Mouse (Mus musculus) embryonic fibroblast, embryonic 13.5 days (primary cell): ENCODE results near the gene Slc25a33. TPM values are rescaled to one million over a fixed set of nuclear protein-coding genes. Genes with fewer than 3 reads are reported as not detected.

Source experiments
- H3K27ac ChIP-seq: 2 replicates; pipeline ENCODE4 v1.5.1; 2012; ENCODE audit warnings: low read length, control low read depth, inconsistent platforms; ENCODE audit not compliant: insufficient read depth
- H3K4me1 ChIP-seq: 2 replicates; pipeline ENCODE4 v1.6.1; 2011; ENCODE audit warnings: low read length; ENCODE audit not compliant: control insufficient read depth, insufficient read depth
- H3K4me3 ChIP-seq: 2 replicates; pipeline ENCODE4 v1.5.1; 2011; ENCODE audit warnings: mild to moderate bottlenecking, control low read depth, low read length; ENCODE audit not compliant: insufficient read depth
- CTCF ChIP-seq: IDR thresholded peaks from 2 replicates; pipeline ENCODE4 v1.5.1; 2011; ENCODE audit warnings: mild to moderate bottlenecking, control low read depth, low read length, moderate library complexity, borderline replicate concordance; ENCODE audit not compliant: insufficient read depth
- POLR2A ChIP-seq: IDR thresholded peaks from 2 replicates; pipeline ENCODE4 v1.6.1; 2011; ENCODE audit warnings: low read depth, mild to moderate bottlenecking, control low read depth, low read length, moderate library complexity
- polyA plus RNA-seq: library from polyadenylated mRNA; stranded (reverse); fragments of >200 nt; gene quantifications from 2 replicates; pipeline ENCODE4 v1.2.4, GENCODE M21; 2011; ENCODE audit warnings: low read depth; ENCODE audit not compliant: missing spikeins, insufficient read length

Gene Slc25a33
- polyA plus RNA-seq, 1 experiment: 5.7 TPM

GRCm38 (mm10) chr4:149782975-149783374 is 8.9 kb upstream of the Slc25a33 start:
- TF ChIP-seq CTCF (no peak), POLR2A (no peak)
- no peak overlapping the region for H3K4me3 ChIP-seq
- 0 out of 2 replicates have a peak, but pooled peaks cover 6% of the 10 kb centered on the region for H3K4me1 ChIP-seq
- H3K27ac ChIP-seq: no peak overlapping the region

DNA sequence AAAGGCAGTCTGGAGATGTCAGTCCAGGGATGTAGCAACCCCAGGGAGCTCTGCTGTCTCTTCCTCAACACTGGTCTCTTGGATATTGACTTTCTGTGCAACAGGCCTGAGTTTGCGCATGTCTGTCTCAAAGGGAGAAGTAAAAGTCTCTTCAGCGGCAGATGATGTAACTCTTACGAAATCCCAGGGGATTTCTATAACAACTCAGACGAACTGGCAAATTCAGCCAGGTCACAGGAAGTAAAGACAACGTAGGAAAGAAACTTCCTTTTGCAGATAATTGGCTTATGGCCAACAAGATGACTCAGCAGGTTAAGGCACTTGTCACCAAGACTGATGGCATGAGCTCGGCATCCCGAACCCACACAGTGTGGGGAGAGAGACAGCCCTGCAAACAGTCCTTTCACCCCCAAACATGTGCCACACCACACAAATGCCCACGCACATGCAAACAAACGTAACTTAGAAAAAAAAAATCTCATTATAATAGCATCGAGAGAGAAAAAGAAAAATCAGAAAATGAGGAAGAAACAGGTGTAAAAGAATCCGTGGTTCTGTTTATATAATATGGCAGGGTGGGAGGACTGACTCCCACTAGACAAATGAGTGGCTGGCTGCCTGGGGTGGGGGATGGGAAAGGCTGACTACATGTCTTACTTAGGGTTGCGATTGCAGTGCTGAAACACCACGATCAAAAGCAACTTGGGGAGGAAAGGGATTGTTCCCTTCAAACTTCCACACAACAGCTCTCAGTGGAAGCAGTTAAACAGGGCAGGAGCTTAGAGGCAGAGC is 6.7 kb upstream of the Slc25a33 start:
- Histone ChIP-seq H3K4me3 (no peak overlapping the region), H3K27ac (peak overlapping the region; percentile 58), H3K4me1 (peaks cover 10% of the 10 kb centered on the region)
- TF ChIP-seq CTCF (no peak), POLR2A (no peak)

- peaks cover 7% of the 10 kb centered on the region for H3K4me1 ChIP-seq
- peak overlapping the region; percentile 58; the same call in 1 of the 2 replicates for H3K27ac ChIP-seq
- TF ChIP-seq POLR2A (no peak), CTCF (no peak)
- no peak overlapping the region for H3K4me3 ChIP-seq
Measured at GRCm38 (mm10) chr4:149779966-149780365, 5.9 kb upstream of the Slc25a33 start.

- no peak for TF ChIP-seq CTCF
- no peak for TF ChIP-seq POLR2A
- Histone ChIP-seq H3K4me3 (no peak overlapping the region), H3K27ac (no peak overlapping the region), H3K4me1 (peaks cover 7% of the 10 kb centered on the region)
Measured at GRCm38 (mm10) chr4:149777126-149777525, 3.0 kb upstream of the Slc25a33 start.

DNA sequence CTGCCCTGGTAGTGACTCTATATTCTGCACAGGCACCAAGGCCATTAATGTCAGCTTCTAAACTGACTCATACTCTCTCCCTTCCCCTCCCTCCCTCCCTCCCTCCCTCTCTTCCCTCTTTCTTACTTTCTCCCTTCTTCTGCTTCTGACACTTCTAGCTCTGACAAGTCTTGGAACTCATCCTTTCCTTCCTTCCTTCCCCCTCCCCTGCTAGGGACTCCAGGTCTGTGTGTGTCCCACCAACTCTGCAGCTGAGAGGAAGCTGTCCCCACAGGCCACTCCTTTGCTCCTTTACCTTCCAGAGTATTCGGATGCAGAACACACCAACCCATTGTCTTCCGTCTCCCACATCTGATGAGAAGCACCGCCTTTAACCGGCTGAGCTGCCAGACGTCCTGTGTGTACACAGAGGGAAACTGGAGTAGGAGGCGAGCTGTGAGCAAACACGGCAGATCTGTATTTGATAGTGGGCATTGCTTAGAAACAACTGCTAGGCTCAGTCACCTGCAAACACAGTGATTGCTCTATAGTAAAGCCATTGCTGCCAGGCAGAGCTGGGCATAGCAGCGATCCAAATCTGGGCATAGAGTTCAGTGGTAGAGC is 1.8 kb upstream of the Slc25a33 start:
- H3K4me3 ChIP-seq: no peak overlapping the region
- H3K4me1 ChIP-seq: peaks cover 7% of the 10 kb centered on the region
- TF ChIP-seq CTCF (no peak), POLR2A (no peak)
- no peak overlapping the region for H3K27ac ChIP-seq

- no peak overlapping the region for H3K27ac ChIP-seq
- no peak overlapping the region for H3K4me3 ChIP-seq
- H3K4me1 ChIP-seq: peaks cover 7% of the 10 kb centered on the region
- TF ChIP-seq CTCF: no peak
- TF ChIP-seq POLR2A: no peak
Measured at GRCm38 (mm10) chr4:149775330-149775729, 1.3 kb upstream of the Slc25a33 start.

DNA sequence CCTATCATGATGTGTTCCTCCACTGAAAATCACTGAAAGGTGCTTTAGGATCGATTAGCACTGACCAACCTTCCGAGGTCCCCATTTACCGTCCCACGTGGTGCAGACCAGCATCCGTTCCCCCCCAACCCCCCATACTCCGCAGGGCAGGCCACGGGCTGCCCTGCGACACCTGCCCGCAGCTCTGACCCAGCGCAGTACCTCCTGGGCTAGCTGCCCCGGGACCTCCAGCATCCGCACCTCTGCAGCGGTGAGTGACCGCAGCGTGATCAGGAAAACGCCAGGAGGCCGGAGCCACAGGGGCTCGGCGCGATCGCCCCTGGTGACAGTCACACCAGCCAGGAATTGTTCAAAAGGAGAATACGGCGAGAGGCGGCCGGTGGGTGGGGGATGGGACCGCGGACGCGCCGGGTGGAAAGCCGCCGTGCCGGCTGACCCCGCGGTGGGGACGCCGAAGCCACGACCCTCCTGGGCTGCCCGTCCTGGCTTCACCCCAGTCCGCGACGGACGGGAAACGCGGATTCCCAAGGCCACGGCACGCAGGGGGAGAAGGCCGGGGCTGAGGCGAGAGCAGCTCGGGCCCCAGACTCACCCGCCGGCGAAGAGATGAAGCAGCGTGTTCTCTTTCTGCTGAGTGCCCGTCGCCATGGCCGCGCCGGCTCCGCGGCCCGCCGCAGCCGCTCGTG is 526 bp downstream of the Slc25a33 start:
- peaks cover 7% of the 10 kb centered on the region for H3K4me1 ChIP-seq

GRCm38 (mm10) chr4:149772394-149772793 is 1.7 kb downstream of the Slc25a33 start:
- Histone ChIP-seq H3K4me1 (peaks cover 7% of the 10 kb centered on the region), H3K27ac (no peak overlapping the region), H3K4me3 (no peak overlapping the region)
- TF ChIP-seq POLR2A (no peak), CTCF (peak; percentile 30; the same call in 1 of the 2 replicates)

More for the DNA sequence above, 526 bp downstream of the Slc25a33 start:
- Histone ChIP-seq H3K4me3 (peak overlapping the region; percentile 96), H3K27ac (no peak overlapping the region)
- no peak for TF ChIP-seq POLR2A
- no peak for TF ChIP-seq CTCF

- no peak overlapping the region for H3K27ac ChIP-seq
- no peak overlapping the region for H3K4me3 ChIP-seq
- TF ChIP-seq POLR2A: no peak
- TF ChIP-seq CTCF: no peak
- no peaks in the 10 kb centered on the region for H3K4me1 ChIP-seq
Measured at GRCm38 (mm10) chr4:149765201-149765600, 8.9 kb downstream of the Slc25a33 start.

DNA sequence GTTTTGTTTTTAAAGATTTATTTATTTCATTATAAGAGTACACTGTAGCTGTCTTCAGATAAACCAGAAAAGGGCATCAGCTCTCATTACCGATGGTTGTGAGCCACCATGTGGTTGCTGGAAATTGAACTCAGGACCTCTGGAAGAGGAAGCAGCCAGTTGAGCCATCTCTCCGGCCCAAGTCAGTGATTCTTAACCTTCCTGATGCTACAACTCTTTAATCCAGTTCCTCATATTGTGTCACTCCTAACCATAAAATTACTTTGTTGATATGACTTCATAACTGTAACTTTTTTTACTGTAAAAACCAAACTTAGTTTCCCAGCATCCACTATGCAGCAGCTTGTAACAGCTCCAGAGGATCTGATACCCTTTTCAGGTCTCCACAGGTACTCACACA is 10.7 kb downstream of the Slc25a33 start:
- no peaks in the 10 kb centered on the region for H3K4me1 ChIP-seq
- H3K4me3 ChIP-seq: no peak overlapping the region
- no peak for TF ChIP-seq CTCF
- TF ChIP-seq POLR2A: no peak
- no peak overlapping the region for H3K27ac ChIP-seq
